Mouse (Mus musculus) spleen, adult 10 weeks (tissue): ENCODE data around the gene Mterf2. TPM values are rescaled to one million over a fixed set of nuclear protein-coding genes. Genes with fewer than 3 reads are reported as not detected.

ENCODE experiments used
- polyA plus RNA-seq: library from polyadenylated mRNA; stranded (reverse); fragments of 350-450 nt; fragmentation: Illumina TruSeq; extraction: RNeasy Lipid Tissue Mini Kit (QIAGEN cat#74804); gene quantifications from one replicate; pipeline ENCODE4 v1.2.3, GENCODE M21; 2015; ENCODE audit warnings: low replicate concordance; ENCODE audit not compliant: insufficient read depth

Gene Mterf2
- polyA plus RNA-seq = 21.1 TPM

GRCm38 (mm10) chr10:85127395-85128287 is at the start of gene Mterf2:
Mterf2 (minus strand) TSS chr10:85128027.

GRCm38 (mm10) chr10:85102247-85103084 is 25.4 kb downstream of the Mterf2 start, which contains the start of the genes Fhl4 and Tmem263:
Fhl4 (minus strand) TSS chr10:85102495.
Tmem263 (plus strand) TSS chr10:85102627.

Other genes starting within 250 kb of the Mterf2 start
- 24.5 TPM for gene Ric8b, start 210.4 kb downstream of the Mterf2 start, polyA plus RNA-seq
- gene Fhl4, start 25.5 kb downstream of the Mterf2 start, polyA plus RNA-seq = 0.17 TPM
- 16.9 TPM for gene Tmem263, start 25.4 kb downstream of the Mterf2 start, polyA plus RNA-seq
- 15.4 TPM for gene Cry1, start 57.0 kb upstream of the Mterf2 start, polyA plus RNA-seq